Mouse (Mus musculus) adrenal gland, postnatal 14 days (tissue): Measurements from ENCODE around the gene Olfr986. TPM values are rescaled to one million over a fixed set of nuclear protein-coding genes. Genes with fewer than 3 reads are reported as not detected.

Experiments used
- DNase-seq: peaks from one replicate; pipeline ENCODE4 v3.0.0; 2021; ENCODE audit warnings: mixed read lengths
- total RNA-seq: library from RNA; stranded (reverse); gene quantifications from 2 replicates; pipeline ENCODE4 v1.2.3, GENCODE M21; 2021

The Olfr986 gene
- total RNA-seq, 1 experiment from 2014 or later: not detected

DNA sequence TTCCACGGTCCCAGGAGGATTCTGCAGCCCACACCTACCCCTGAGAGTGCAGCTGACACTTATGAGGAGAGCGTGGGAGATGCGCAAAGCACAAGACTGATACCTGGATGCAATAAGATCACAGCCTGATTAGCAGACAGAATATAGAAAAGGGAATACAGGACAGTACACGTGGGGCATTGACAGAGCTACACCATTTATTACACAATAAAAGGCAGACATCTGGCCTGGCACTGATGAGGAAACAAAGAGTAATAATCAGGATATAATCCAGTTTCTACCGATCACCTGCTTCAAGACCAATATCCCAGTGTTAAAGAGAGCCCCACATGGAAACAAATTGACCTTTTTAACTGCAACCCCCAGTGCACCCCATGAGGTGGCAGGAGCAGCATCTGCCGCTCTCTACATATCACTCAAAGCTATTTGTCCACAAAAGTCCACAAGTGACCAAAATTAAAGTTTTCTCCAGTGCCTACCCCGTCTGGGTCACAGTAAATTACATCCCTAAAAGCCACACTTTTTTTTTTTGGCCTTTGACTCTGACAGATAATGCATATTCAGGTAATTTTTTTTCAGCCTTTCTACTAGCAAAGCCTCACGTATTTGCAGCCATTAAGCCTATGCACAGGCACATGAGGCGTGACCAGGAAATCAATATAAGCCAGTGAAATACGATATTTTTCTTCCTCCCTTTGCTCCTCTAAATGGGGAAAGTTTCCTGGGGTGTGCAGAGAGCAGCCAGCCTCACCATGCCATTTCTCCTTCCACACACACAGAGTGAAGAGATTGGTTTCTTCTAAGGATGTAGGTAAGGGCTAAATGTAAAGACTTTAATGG is 53.7 kb downstream of the Olfr986 start:
- no peak for DNase-seq

DNA sequence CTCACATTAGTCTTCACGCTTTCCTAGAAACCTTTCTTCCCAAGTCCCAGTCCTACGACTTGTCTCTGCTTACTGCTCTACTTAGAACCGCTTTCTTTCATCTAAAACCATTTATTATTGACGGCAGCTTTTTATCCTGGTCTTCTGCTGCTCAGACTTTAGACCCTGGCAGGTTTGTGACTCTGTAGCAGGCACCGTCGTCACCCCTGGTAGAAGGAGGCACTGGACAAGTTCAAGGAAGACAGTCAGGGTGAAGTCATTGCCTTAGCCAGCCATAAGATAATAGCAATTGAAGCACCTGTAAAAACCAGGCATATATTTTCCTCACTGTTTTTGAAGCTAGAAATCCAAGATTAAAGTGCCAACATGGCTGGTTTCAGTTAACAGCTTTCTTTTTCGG is 54.5 kb downstream of the Olfr986 start:
- no peak for DNase-seq

Other genes with a start within 250 kb of the Olfr986 start
- gene Olfr974, start 243.4 kb upstream of the Olfr986 start, total RNA-seq: not detected in 2 replicates
- not detected in 2 replicates for gene Olfr975, start 228.9 kb upstream of the Olfr986 start, total RNA-seq
- gene Olfr976, start 219.8 kb upstream of the Olfr986 start, total RNA-seq: not detected in 2 replicates
- gene Olfr978, start 188.8 kb upstream of the Olfr986 start, total RNA-seq: not detected in 2 replicates
- not detected in 2 replicates for gene Olfr979, start 177.5 kb upstream of the Olfr986 start, total RNA-seq
- not detected in 2 replicates for gene Olfr980, start 171.3 kb upstream of the Olfr986 start, total RNA-seq
- gene Olfr981, start 159.5 kb upstream of the Olfr986 start, total RNA-seq: not detected in 2 replicates
- not detected in 2 replicates for gene Olfr982, start 107.1 kb upstream of the Olfr986 start, total RNA-seq
- gene Olfr983, start 87.3 kb upstream of the Olfr986 start, total RNA-seq: not detected in 2 replicates
- gene Olfr984, start 66.7 kb upstream of the Olfr986 start, total RNA-seq: not detected in 2 replicates
- not detected in 2 replicates for gene Olfr985, start 50.7 kb upstream of the Olfr986 start, total RNA-seq
- gene Tmem225, start 32.8 kb upstream of the Olfr986 start, total RNA-seq: not detected in 2 replicates
- gene Zfp202, start 11.4 kb downstream of the Olfr986 start, total RNA-seq: 3.9 and 5.0 TPM in 2 replicates
- gene Scn3b, start 88.3 kb downstream of the Olfr986 start, total RNA-seq: 3.2 and 5.4 TPM in 2 replicates